Mouse (Mus musculus): ENCODE results near the gene Gm49396. TPM values are rescaled to one million over a fixed set of nuclear protein-coding genes. Genes with fewer than 3 reads are reported as not detected.
A peak's percentile ranks its signal among the peaks of the same experiment; 100 is the strongest.

Gene Gm49396
- total RNA-seq, 2 experiments from 2014 or later: 1.4 to 1.6 TPM

- intact Hi-C loops (cut with DNase I): no loop called here
- DNase-seq: no peak
These were observed 39.4 kb downstream of the Gm49396 start for GRCm38 (mm10) chr7:30602583-30602982.

GRCm38 (mm10) chr7:30604424-30604823 is 41.3 kb downstream of the Gm49396 start:
- no peak for DNase-seq
- intact Hi-C loops (cut with DNase I): no loop called here

DNA sequence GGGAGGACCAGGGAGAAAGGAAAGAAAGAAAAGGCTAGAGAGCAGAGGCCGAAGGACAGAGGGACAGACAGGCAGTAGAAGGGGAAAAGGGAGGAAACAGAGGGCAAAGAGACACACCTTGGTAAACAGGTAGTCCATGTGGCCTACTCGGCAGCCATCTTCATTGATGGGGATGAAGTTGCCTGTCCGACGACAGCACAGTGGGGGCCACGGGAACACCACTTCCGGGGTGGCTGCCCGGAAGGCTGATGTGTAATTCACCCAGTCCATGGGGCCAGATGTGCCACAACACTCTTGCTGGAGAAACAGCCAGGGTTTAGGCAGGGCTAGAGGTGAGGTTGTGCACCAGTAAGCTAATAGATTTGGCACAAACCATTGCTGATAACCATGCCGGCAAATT is 41.8 kb downstream of the Gm49396 start:
- intact Hi-C loops (cut with DNase I): no loop called here
- no peak for DNase-seq

- intact Hi-C loops (cut with DNase I): no loop called here
- DNase-seq: peak in 1 of 2 experiments; percentile 59
These were observed 44.7 kb downstream of the Gm49396 start for GRCm38 (mm10) chr7:30607706-30608309.

- DNase-seq: no peak
These were observed 45.3 kb downstream of the Gm49396 start for GRCm38 (mm10) chr7:30608476-30608875.

DNA sequence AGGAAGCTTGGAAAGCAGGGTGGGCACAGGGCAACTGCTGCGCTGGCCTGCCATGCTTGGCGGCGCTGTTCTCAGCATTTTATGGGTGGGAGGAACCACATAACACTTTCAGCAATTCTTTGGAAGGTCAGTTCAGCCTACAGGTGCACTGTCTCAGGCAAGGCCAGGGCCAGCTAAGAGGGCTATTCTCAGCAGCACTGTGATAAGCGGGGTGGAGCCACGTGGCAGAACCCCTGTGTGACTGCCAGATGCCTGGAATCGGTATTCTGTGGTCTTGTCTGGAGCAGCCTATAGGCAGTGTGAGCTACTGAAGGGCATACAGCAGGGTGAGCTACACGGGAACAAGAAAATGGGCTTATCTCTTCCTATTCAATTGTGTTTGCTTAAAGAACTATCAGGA is 46.9 kb downstream of the Gm49396 start:
- intact Hi-C loops (cut with DNase I): no loop called here
- peak in 1 of 2 experiments; percentile 26 for DNase-seq

More at GRCm38 (mm10) chr7:30608476-30608875, 45.3 kb downstream of the Gm49396 start:
- intact Hi-C loops (cut with DNase I): no loop called here

GRCm38 (mm10) chr7:30612654-30613402 is 49.7 kb downstream of the Gm49396 start, which contains the start of gene Upk1a:
Upk1a (minus strand) TSS chr7:30612847.
- intact Hi-C loops (cut with DNase I): no loop called here
- DNase-seq: no peak

DNA sequence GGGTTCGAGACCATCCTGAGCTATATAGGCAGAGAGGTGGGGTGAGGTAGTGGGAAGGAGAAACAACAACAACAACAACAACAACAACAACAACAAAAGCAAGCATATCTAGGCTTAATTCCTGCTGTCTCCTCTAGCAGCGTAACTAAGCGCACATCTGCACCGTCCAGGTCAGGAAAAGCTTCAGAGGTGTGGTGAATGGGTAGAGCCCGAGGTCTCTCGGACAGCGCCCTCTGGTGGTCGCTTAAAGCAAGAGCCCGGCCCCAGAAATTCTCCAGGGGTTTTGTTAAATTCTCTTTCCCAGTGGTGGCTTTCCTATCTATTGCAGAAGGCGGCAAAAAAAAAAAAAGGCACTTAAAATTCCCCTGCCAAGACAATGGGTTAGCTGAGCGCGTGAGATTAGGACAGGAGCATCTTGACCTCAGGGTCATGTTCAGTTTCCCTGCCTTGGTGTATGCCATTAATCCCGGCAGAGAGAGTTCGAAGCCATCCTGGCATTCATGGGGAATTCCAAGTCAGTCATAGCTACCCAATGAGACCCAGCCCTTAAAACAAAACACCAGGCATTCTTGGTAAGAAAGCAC is 50.5 kb downstream of the Gm49396 start:
- DNase-seq: peak; percentile 56 to 68
- intact Hi-C loops (cut with DNase I): loop anchor here (1.0 kb wide), 1 partner anchor 24 kb away; no protein-coding TSS in a partner anchor

- intact Hi-C loops (cut with DNase I): loop anchor here (1.0 kb wide), 1 partner anchor 25 kb away; no protein-coding TSS in a partner anchor
- DNase-seq: no peak
These were observed 51.3 kb downstream of the Gm49396 start for GRCm38 (mm10) chr7:30614454-30614853.

DNA sequence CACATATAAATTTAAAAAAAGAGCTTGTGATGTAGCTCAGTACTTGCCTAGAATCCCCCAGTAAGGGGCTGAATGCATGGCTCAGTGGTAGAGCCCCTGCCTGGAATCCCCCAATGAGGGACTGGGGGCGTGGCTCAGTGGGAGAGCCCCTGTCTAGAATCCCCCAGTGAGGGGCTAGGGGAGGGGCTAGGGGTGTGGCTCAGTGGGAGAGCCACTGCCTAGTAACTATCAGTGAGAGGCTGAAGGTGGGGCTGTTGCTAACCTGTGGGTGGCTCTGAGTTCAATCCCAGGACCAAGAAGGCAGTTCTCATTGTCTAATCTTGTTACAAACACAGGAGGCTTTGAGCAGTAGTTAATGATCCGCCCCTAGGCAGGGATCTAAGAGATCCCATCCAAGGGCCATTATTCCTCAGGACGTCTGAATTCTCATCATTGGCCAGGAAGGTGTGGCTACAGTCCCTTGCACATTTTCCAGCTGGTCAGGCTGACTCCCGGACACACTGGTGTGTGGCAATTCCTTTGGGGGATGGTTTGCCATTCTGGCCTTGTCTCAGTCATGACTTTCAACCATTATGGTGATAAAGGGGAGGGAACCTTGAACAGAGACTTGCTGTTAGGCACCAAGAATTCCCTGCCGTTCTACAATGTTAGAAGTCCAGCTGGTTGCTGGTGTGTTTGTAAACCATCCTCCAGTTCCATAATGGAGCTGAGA is 52.1 kb downstream of the Gm49396 start:
- intact Hi-C loops (cut with DNase I): no loop called here
- no peak for DNase-seq

Small RNA genes lying within 50 kb of the gene (microRNA-seq; reads per million reads assigned to microRNA genes)
- gene Gm38670 (ENCODE audit: borderline number of aligned reads in 2 of 2) (3.4 to 4.3 reads per million in 2 experiments), gene Mir3569 (ENCODE audit: borderline number of aligned reads in 2 of 2) (0 to 1.3 reads per million in 2 experiments)

Other genes starting within 250 kb of the Gm49396 start
- gene Syne4, start 248.5 kb upstream of the Gm49396 start, total RNA-seq (2021): 1 to 10 TPM in 1 of 2 experiments, under 1 TPM in 1; 0.81 to 1.3 TPM
- gene E130208F15Rik, start 241.6 kb upstream of the Gm49396 start, total RNA-seq (2021): under 1 TPM; 0.65 to 0.78 TPM
- gene Sdhaf1, start 239.4 kb upstream of the Gm49396 start, total RNA-seq (2021): 10 to 100 TPM; 12.0 to 12.5 TPM
- gene Lrfn3, start 200.6 kb upstream of the Gm49396 start, total RNA-seq (2021): 1 to 10 TPM; 1.3 to 1.4 TPM
- 10 to 100 TPM; 22.1 to 22.4 TPM for gene Tyrobp, start 149.6 kb upstream of the Gm49396 start, total RNA-seq (2021)
- not detected for gene Hcst, start 143.5 kb upstream of the Gm49396 start, total RNA-seq (2021)
- gene Nfkbid, start 141.6 kb upstream of the Gm49396 start, total RNA-seq (2021): under 1 TPM; 0.27 to 0.28 TPM
- gene Aplp1, start 117.8 kb upstream of the Gm49396 start, total RNA-seq (2021): 1 to 10 TPM; 2.7 to 3.1 TPM
- not detected for gene Kirrel2, start 105.7 kb upstream of the Gm49396 start, total RNA-seq (2021)
- not detected for gene Nphs1, start 105.0 kb upstream of the Gm49396 start, total RNA-seq (2021)
- not detected for gene Prodh2, start 69.7 kb upstream of the Gm49396 start, total RNA-seq (2021)
- gene Arhgap33, start 28.3 kb upstream of the Gm49396 start, total RNA-seq (2021): under 1 TPM; 0.56 to 0.89 TPM
- gene Hspb6, start 11.2 kb upstream of the Gm49396 start, total RNA-seq (2021): 100 to 1,000 TPM; 749 to 757 TPM
- 1 to 10 TPM; 3.3 to 5.4 TPM for gene Proser3, start 11.0 kb upstream of the Gm49396 start, total RNA-seq (2021)
- gene Lin37, start 3.5 kb upstream of the Gm49396 start, total RNA-seq (2021): 10 to 100 TPM; 13.4 to 16.0 TPM
- 10 to 100 TPM; 62.9 to 63.4 TPM for gene U2af1l4, start within 50 bp of the Gm49396 start, total RNA-seq (2021)
- 10 to 100 TPM; 75.8 to 81.6 TPM for gene Psenen, start 283 bp downstream of the Gm49396 start, total RNA-seq (2021)
- 1 to 10 TPM in 1 of 2 experiments, under 1 TPM in 1; 0.67 to 1.2 TPM for gene Igflr1, start 2.1 kb downstream of the Gm49396 start, total RNA-seq (2021)
- 10 to 100 TPM; 18.5 to 20.5 TPM for gene Kmt2b, start 25.4 kb downstream of the Gm49396 start, total RNA-seq (2021)
- gene Zbtb32, start 35.6 kb downstream of the Gm49396 start, total RNA-seq (2021): not detected
- gene Upk1a, start 49.5 kb downstream of the Gm49396 start, total RNA-seq (2021): under 1 TPM; 0.19 to 0.56 TPM
- gene Cox6b1, start 62.8 kb downstream of the Gm49396 start, total RNA-seq (2021): 1,000 to 10,000 TPM; 4,758 to 4,785 TPM
- not detected for gene Etv2, start 72.5 kb downstream of the Gm49396 start, total RNA-seq (2021)
- 10 to 100 TPM; 51.9 to 54.5 TPM for gene Rbm42, start 87.0 kb downstream of the Gm49396 start, total RNA-seq (2021)
- 1 to 10 TPM; 6.0 to 6.4 TPM for gene Haus5, start 101.7 kb downstream of the Gm49396 start, total RNA-seq (2021)
- under 1 TPM in 1 of 2 experiments, not detected in 1; 0.49 TPM for gene Pmis2, start 108.3 kb downstream of the Gm49396 start, total RNA-seq (2021)
- gene 2200002J24Rik, start 135.6 kb downstream of the Gm49396 start, total RNA-seq (2021): not detected
- gene Atp4a, start 148.9 kb downstream of the Gm49396 start, total RNA-seq (2021): under 1 TPM in 1 of 2 experiments, not detected in 1; 0.14 TPM
- 100 to 1,000 TPM; 236 to 272 TPM for gene Tmem147, start 166.2 kb downstream of the Gm49396 start, total RNA-seq (2021)
- gene Gapdhs, start 180.3 kb downstream of the Gm49396 start, total RNA-seq (2021): not detected
- gene Sbsn, start 188.1 kb downstream of the Gm49396 start, total RNA-seq (2021): 1 to 10 TPM; 1.7 to 2.9 TPM
- gene Dmkn, start 200.4 kb downstream of the Gm49396 start, total RNA-seq (2021): 1 to 10 TPM in 1 of 2 experiments, under 1 TPM in 1; 0.73 to 3.4 TPM
- not detected for gene Krtdap, start 224.6 kb downstream of the Gm49396 start, total RNA-seq (2021)